Mouse (Mus musculus) small intestine, adult 2 months (tissue): Measurements from ENCODE around the gene Zmynd8.

Source experiments
- CTCF ChIP-seq: fragments of 200-500 bp; IDR thresholded peaks from 2 replicates; pipeline ENCODE4 v1.5.1; 2012; ENCODE audit warnings: low read depth, mild to moderate bottlenecking, control low read depth, inconsistent platforms, low read length, moderate library complexity, mixed read lengths; ENCODE audit not compliant: insufficient replicate concordance, insufficient read length; ENCODE audit errors: extremely low read depth
- POLR2A ChIP-seq: fragments of 200-500 bp; IDR thresholded peaks from 2 replicates; pipeline ENCODE4 v1.6.1; 2012; ENCODE audit warnings: low read depth, mild to moderate bottlenecking, control low read depth, inconsistent platforms, low read length, moderate library complexity

DNA sequence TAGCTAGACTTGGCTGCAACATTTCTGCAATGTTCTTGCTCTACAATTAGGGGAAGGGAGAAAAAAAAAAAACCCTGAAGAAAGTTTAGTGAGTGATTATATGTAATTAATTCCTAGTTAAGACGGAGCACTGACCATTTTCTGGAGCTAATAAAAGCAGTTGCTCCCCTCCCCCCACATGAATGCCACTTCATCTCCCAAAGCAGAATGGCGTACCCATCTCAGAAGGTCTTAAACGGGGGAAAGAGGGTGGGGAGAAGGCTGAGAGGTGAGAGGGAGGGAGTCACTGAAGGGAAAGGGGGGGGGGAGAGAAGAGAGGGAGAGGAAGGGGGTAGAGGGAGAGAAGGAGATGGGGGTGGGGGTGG lies 17.6 kb downstream of the Zmynd8 start:
- TF ChIP-seq CTCF (no peak), POLR2A (no peak)
